Mouse (Mus musculus) embryonic facial prominence, embryonic 14.5 days (tissue): ENCODE data around the gene Heatr1. TPM values are rescaled to one million over a fixed set of nuclear protein-coding genes. Genes with fewer than 3 reads are reported as not detected.
A peak's percentile ranks its signal among the peaks of the same experiment; 100 is the strongest.

Experiments
- ATAC-seq: fragments of 200-750 bp; cut with Nextera tagmentation; 2 replicates; pipeline ENCODE4 v1.8.0; 2017; ENCODE audit warnings: low read depth, moderate number of reproducible peaks, moderate TSS enrichment
- DNase-seq: peaks from one replicate; pipeline ENCODE4 v3.0.0-alpha.2; 2015; ENCODE audit warnings: low spot score
- H3K27ac ChIP-seq: fragments of 300-500 bp; sonication (generic); replicated peaks from 2 replicates; pipeline ENCODE4 v1.5.1; 2014; ENCODE audit warnings: low read depth, mild to moderate bottlenecking, low read length, moderate library complexity
- H3K27me3 ChIP-seq: fragments of 300-500 bp; sonication (generic); replicated peaks from 2 replicates; pipeline ENCODE4 v1.6.1; 2014; ENCODE audit warnings: low read length; ENCODE audit not compliant: control insufficient read depth, insufficient read depth
- H3K36me3 ChIP-seq: fragments of 300-500 bp; sonication (generic); 2 replicates; pipeline ENCODE4 v1.6.1; 2014; ENCODE audit warnings: low read length, mixed read lengths; ENCODE audit not compliant: control insufficient read depth, insufficient read depth
- H3K4me1 ChIP-seq: fragments of 300-500 bp; sonication (generic); 2 replicates; pipeline ENCODE4 v1.6.1; 2014; ENCODE audit warnings: antibody characterized with exemption, low read length; ENCODE audit not compliant: control insufficient read depth, insufficient read depth
- H3K4me2 ChIP-seq: fragments of 300-500 bp; sonication (generic); 2 replicates; pipeline ENCODE4 v1.6.1; 2014; ENCODE audit warnings: low read depth, mild to moderate bottlenecking, low read length, moderate library complexity, mixed read lengths
- H3K4me3 ChIP-seq: fragments of 300-500 bp; sonication (generic); 2 replicates; pipeline ENCODE4 v1.5.1; 2014; ENCODE audit warnings: low read depth, mild to moderate bottlenecking, low read length
- H3K9ac ChIP-seq: fragments of 300-500 bp; sonication (generic); 2 replicates; pipeline ENCODE4 v1.6.1; 2014; ENCODE audit warnings: low read depth, mild to moderate bottlenecking, low read length, moderate library complexity, mixed read lengths
- H3K9me3 ChIP-seq: fragments of 300-500 bp; sonication (generic); 2 replicates; pipeline ENCODE4 v1.6.1; 2016; ENCODE audit warnings: low read length; ENCODE audit not compliant: control insufficient read depth
- WGBS: fragments of 180-500 bp; shearing (Covaris S2); extraction: QIAGEN DNeasy Blood & Tissue Kit; methylation state at CpG from one replicate; pipeline ENCODE4 v1.1.7; 2014; 5-methylcytosine and 5-hydroxymethylcytosine counted together
- polyA plus RNA-seq: library from polyadenylated mRNA; unstranded; fragments of >200 nt; fragmentation: Nextera tagmentation; extraction: Ambion mirVana; gene quantifications from 2 replicates; pipeline ENCODE4 v1.2.1, GENCODE M21; 2014

Heatr1 gene
- polyA plus RNA-seq, 1 experiment from 2014 or later: 21.0 TPM

DNA sequence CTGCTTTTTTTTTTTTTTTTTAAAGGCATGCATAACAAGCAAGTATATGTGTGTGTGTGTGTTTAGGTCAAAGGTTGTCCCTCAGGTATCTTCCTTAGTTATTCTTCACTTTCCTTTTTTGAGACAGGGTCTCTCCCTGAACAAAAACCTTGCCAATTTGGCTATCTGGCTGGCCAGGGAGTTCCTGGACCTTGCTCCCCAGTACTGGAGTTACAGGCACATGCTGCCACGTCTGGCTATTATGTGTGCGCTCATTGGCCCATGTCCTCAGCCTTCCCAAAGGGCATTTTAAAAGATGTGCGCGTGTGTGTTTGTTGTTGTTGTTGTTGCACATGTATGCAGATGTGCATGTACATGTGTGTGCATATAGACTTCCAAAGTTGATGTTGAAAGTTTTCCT is 82.1 kb downstream of the Heatr1 start:
- DNase-seq (no peak), ATAC-seq (no peak)
- H3K4me3 ChIP-seq: no peak overlapping the region
- H3K36me3 ChIP-seq: no peaks in the 10 kb centered on the region
- H3K9me3 ChIP-seq: no peaks in the 10 kb centered on the region
- no peaks in the 10 kb centered on the region for H3K4me1 ChIP-seq
- no peak overlapping the region for H3K27ac ChIP-seq
- no peak overlapping the region for H3K9ac ChIP-seq
- 91% methylated on average over 4 of the region's 4 CpGs for WGBS
- H3K27me3 ChIP-seq: no peaks in the 10 kb centered on the region
- H3K4me2 ChIP-seq: no peak overlapping the region

DNA sequence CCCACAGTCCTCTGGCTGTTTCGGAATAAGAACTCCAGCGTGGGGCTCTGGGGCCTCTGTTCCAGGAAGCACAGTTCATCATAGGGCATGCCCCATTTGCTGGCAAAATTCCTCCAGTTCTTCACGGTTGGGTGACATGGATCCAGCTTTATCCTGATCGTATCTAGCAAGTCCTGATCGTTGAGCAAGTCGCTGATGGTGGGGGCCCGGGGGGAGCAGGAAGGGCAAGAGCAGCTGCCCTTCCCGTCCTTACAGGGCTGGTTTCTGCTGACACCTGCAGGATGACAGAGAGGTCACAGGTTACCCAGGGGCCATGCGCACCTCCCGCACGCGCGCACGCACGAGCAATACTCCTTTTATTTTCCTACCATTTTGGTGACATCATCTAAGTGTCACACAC is 83.5 kb downstream of the Heatr1 start:
- DNase-seq: no peak
- ATAC-seq: no peak
- no peaks in the 10 kb centered on the region for H3K27me3 ChIP-seq
- no peak overlapping the region for H3K4me3 ChIP-seq
- H3K27ac ChIP-seq: no peak overlapping the region
- no peaks in the 10 kb centered on the region for H3K4me1 ChIP-seq
- no peaks in the 10 kb centered on the region for H3K36me3 ChIP-seq
- H3K9ac ChIP-seq: no peak overlapping the region
- WGBS: 73% methylated on average over 15 of the region's 15 CpGs
- H3K4me2 ChIP-seq: no peak overlapping the region
- H3K9me3 ChIP-seq: no peaks in the 10 kb centered on the region

DNA sequence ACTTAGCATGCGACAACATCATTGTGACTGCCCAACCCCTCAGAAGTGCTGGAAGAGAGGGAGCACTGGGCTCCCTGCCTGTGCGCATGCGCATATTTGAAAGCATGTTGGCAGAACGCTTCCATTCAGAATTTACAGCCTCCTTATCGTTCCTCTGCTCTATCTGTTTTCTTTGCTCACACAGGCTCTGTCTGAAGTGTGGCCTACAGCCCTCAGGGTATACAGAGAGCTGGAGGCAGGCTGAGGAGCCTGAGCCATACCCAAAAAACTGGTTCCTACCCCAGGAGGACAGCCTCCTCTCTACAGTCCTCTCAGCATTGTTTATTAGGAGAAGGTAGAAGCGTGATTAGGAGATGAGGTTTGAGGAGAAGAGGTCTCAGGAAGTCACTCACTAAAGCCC is 85.0 kb downstream of the Heatr1 start:
- Histone ChIP-seq H3K4me1 (no peaks in the 10 kb centered on the region), H3K27ac (no peak overlapping the region), H3K27me3 (no peaks in the 10 kb centered on the region), H3K9ac (no peak overlapping the region), H3K4me2 (no peak overlapping the region), H3K4me3 (no peak overlapping the region), H3K36me3 (no peaks in the 10 kb centered on the region), H3K9me3 (no peaks in the 10 kb centered on the region)
- ATAC-seq: no peak
- no peak for DNase-seq
- WGBS: 81% methylated on average over 6 of the region's 6 CpGs

DNA sequence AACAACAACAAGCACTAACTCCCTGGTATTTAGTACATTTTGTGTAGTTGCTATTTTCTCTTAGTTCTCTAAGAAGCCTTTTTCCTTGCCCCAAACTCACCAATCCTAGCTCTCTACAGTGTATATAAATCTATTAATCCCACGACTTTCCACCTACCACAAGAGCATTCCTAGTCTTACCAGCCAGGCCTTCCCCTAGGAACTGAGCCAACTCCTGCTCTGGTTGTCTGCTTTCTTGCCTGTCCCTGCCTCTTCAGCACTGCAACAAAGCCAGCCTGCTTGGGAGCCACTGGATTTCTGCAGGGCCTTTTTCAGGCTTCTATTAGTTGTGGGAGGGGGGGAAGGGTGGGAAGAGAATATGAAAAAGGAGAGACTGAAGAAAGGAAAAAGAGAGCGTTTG is 90.4 kb downstream of the Heatr1 start:
- ATAC-seq (peak; percentile 60; the same call in 1 of the 2 replicates), DNase-seq (peak; percentile 78)
- H3K4me2 ChIP-seq: no peak overlapping the region
- H3K27ac ChIP-seq: peak overlapping the region; percentile 12
- H3K27me3 ChIP-seq: no peaks in the 10 kb centered on the region
- H3K4me1 ChIP-seq: no peaks in the 10 kb centered on the region
- peak overlapping the region; percentile 17; the same call in 1 of the 2 replicates for H3K9ac ChIP-seq
- no peaks in the 10 kb centered on the region for H3K36me3 ChIP-seq
- no peaks in the 10 kb centered on the region for H3K9me3 ChIP-seq
- H3K4me3 ChIP-seq: no peak overlapping the region
- 46% methylated on average over 2 of the region's 2 CpGs for WGBS

DNA sequence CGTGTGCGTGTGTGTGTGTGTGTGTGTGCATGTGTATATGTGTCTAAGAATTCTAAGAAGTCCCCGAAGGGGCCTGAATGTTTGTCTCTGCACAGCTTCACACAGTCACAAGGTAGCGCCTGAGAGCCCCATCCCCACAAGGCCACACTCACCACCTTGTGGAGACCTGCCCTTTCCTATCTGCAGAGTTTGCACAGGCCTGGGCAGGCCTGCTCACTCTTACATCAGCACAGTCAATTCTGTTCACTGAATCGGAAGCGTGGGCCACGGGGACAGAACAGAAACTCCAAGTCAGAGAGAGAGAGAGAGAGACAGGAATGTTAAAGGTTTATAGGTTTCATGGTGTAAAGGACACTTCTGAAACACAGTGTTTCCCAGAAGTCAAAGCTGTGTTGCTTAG is 90.8 kb downstream of the Heatr1 start:
- DNase-seq (peak; percentile 70), ATAC-seq (peak; percentile 92)
- Histone ChIP-seq H3K27me3 (no peaks in the 10 kb centered on the region), H3K27ac (peak overlapping the region; percentile 12), H3K4me2 (no peak overlapping the region), H3K9me3 (no peaks in the 10 kb centered on the region), H3K36me3 (no peaks in the 10 kb centered on the region), H3K4me3 (no peak overlapping the region), H3K9ac (no peak overlapping the region), H3K4me1 (no peaks in the 10 kb centered on the region)
- WGBS: 73% methylated on average over 7 of the region's 7 CpGs

Other genes with a start within 250 kb of the Heatr1 start
- gene Mtr, start 136.9 kb upstream of the Heatr1 start, polyA plus RNA-seq: 20.5 and 23.4 TPM in 2 replicates
- 358 and 490 TPM in 2 replicates for gene Actn2, start 54.3 kb upstream of the Heatr1 start, polyA plus RNA-seq
- gene Lgals8, start 69.9 kb downstream of the Heatr1 start, polyA plus RNA-seq: 22.5 and 23.8 TPM in 2 replicates
- 3.2 and 3.6 TPM in 2 replicates for gene Edaradd, start 125.4 kb downstream of the Heatr1 start, polyA plus RNA-seq
- gene Ero1lb, start 170.8 kb downstream of the Heatr1 start, polyA plus RNA-seq: 5.3 and 6.4 TPM in 2 replicates